Mouse (Mus musculus) MEL (cell line): Measurements from ENCODE around the gene C1s2. TPM values are rescaled to one million over a fixed set of nuclear protein-coding genes. Genes with fewer than 3 reads are reported as not detected.

Source experiments
- DNase-seq: peaks from one replicate; pipeline ENCODE4 v3.0.0; 2011; ENCODE audit warnings: low read depth, low spot score
- H3K27ac ChIP-seq: 2 replicates; pipeline ENCODE4 v1.5.1; 2012; ENCODE audit warnings: low read depth, mild to moderate bottlenecking, control low read depth, low read length, moderate library complexity; ENCODE audit not compliant: control insufficient read depth
- H3K27me3 ChIP-seq, 2 experiments: fragments of 150-350 bp in 1 of 2; sonication (generic) in 1 of 2; 2 replicates each; pipeline ENCODE4 v1.6.1; 2012; ENCODE audit warnings: low read length in 2 of 2, mild to moderate bottlenecking in 2 of 2, improper control_type of control experiment in 1 of 2, moderate library complexity in 1 of 2; ENCODE audit not compliant: insufficient read depth in 2 of 2, control insufficient read depth in 1 of 2
- H3K36me3 ChIP-seq, 2 experiments: 2 replicates each; pipeline ENCODE4 v1.6.1; 2012 to 2014; ENCODE audit warnings: low read length in 2 of 2, improper control_type of control experiment in 1 of 2, inconsistent platforms in 1 of 2, mild to moderate bottlenecking in 1 of 2; ENCODE audit not compliant: insufficient read depth in 2 of 2, control insufficient read depth in 1 of 2
- H3K4me1 ChIP-seq, 2 experiments: fragments of 150-350 bp in 1 of 2; sonication (generic) in 1 of 2; 2 replicates each; pipeline ENCODE4 v1.6.1; 2012; ENCODE audit warnings: low read length in 2 of 2, improper control_type of control experiment in 1 of 2, mild to moderate bottlenecking in 1 of 2; ENCODE audit not compliant: insufficient read depth in 2 of 2, control insufficient read depth in 1 of 2
- H3K4me3 ChIP-seq, 2 experiments: fragments of 150-350 bp in 1 of 2; sonication (generic) in 1 of 2; 2 replicates each; pipeline ENCODE4 v1.5.1; 2012; ENCODE audit warnings: low read depth in 2 of 2, low read length in 2 of 2, mild to moderate bottlenecking in 2 of 2, moderate library complexity in 2 of 2, control low read depth in 1 of 2, improper control_type of control experiment in 1 of 2; ENCODE audit not compliant: control insufficient read depth in 1 of 2, insufficient read depth in 1 of 2
- H3K79me2 ChIP-seq: 2 replicates; pipeline ENCODE4 v1.6.1; 2012; ENCODE audit warnings: mild to moderate bottlenecking, low read length, moderate library complexity; ENCODE audit not compliant: control insufficient read depth, poor library complexity, insufficient read depth
- H3K9ac ChIP-seq: 2 replicates; pipeline ENCODE4 v1.6.1; 2012; ENCODE audit warnings: low read depth, mild to moderate bottlenecking, control low read depth, low read length, moderate library complexity; ENCODE audit not compliant: control insufficient read depth, poor library complexity, severe bottlenecking
- H3K9me3 ChIP-seq: fragments of 150-350 bp; sonication (generic); replicated peaks from 2 replicates; pipeline ENCODE4 v1.6.1; 2012; ENCODE audit warnings: mild to moderate bottlenecking, low read length, improper control_type of control experiment, moderate library complexity; ENCODE audit not compliant: insufficient read depth
- BHLHE40 ChIP-seq: IDR thresholded peaks from 2 replicates; pipeline ENCODE4 v1.6.1; 2012; ENCODE audit warnings: low read depth, mild to moderate bottlenecking, inconsistent platforms, low read length, improper control_type of control experiment, borderline replicate concordance
- CHD1 ChIP-seq: IDR thresholded peaks from 2 replicates; pipeline ENCODE4 v1.6.1; 2012; ENCODE audit warnings: low read depth, mild to moderate bottlenecking, inconsistent platforms, low read length, improper control_type of control experiment
- E2F4 ChIP-seq: IDR thresholded peaks from 2 replicates; pipeline ENCODE4 v1.6.1; 2011; ENCODE audit warnings: low read depth, low read length, improper control_type of control experiment, borderline replicate concordance
- EP300 ChIP-seq, 2 experiments: IDR thresholded peaks; 2 replicates each; pipeline ENCODE4 v1.6.1; 2011; ENCODE audit warnings: improper control_type of control experiment in 2 of 2, low read length in 2 of 2, low read depth in 1 of 2, mild to moderate bottlenecking in 1 of 2
- ETS1 ChIP-seq: IDR thresholded peaks from 2 replicates; pipeline ENCODE4 v1.6.1; 2012; ENCODE audit warnings: low read depth, mild to moderate bottlenecking, inconsistent platforms, low read length, improper control_type of control experiment, moderate library complexity
- GABPA ChIP-seq: IDR thresholded peaks from 2 replicates; pipeline ENCODE4 v1.6.1; 2012; ENCODE audit warnings: low read depth, mild to moderate bottlenecking, inconsistent platforms, low read length, improper control_type of control experiment, moderate library complexity
- GATA1 ChIP-seq: IDR thresholded peaks from 2 replicates; pipeline ENCODE4 v1.6.1; 2011; ENCODE audit warnings: low read depth, low read length, improper control_type of control experiment
- JUND ChIP-seq: IDR thresholded peaks from 2 replicates; pipeline ENCODE4 v1.6.1; 2011; ENCODE audit warnings: low read depth, mild to moderate bottlenecking, improper control_type of control experiment, low read length
- KAT2A ChIP-seq: conservative IDR thresholded peaks from 2 replicates; pipeline ENCODE4 v1.6.1; 2012; ENCODE audit warnings: low read depth, low read length, improper control_type of control experiment, inconsistent platforms
- MAX ChIP-seq: IDR thresholded peaks from 2 replicates; pipeline ENCODE4 v1.6.1; 2011; ENCODE audit warnings: low read length, improper control_type of control experiment
- MAZ ChIP-seq: IDR thresholded peaks from 2 replicates; pipeline ENCODE4 v1.6.1; 2012; ENCODE audit warnings: low read depth, mild to moderate bottlenecking, inconsistent platforms, low read length, improper control_type of control experiment
- MEF2A ChIP-seq: IDR thresholded peaks from 2 replicates; pipeline ENCODE4 v1.6.1; 2014; ENCODE audit warnings: low read depth, mild to moderate bottlenecking, inconsistent platforms, low read length, improper control_type of control experiment; ENCODE audit not compliant: poor library complexity, insufficient replicate concordance, severe bottlenecking; ENCODE audit errors: extremely low read depth
- MYB ChIP-seq: IDR thresholded peaks from 2 replicates; pipeline ENCODE4 v1.6.1; 2011; ENCODE audit warnings: mild to moderate bottlenecking, low read depth, low read length, improper control_type of control experiment
- MYC ChIP-seq: IDR thresholded peaks from 2 replicates; pipeline ENCODE4 v1.6.1; 2011; ENCODE audit warnings: low read depth, mild to moderate bottlenecking, low read length, improper control_type of control experiment, moderate library complexity
- POLR2A ChIP-seq, 2 experiments: IDR thresholded peaks; 2 replicates each; pipeline ENCODE4 v1.6.1; 2011 to 2012; ENCODE audit warnings: low read length in 2 of 2, mild to moderate bottlenecking in 2 of 2, control low read depth in 1 of 2, improper control_type of control experiment in 1 of 2, low read depth in 1 of 2, moderate library complexity in 1 of 2; ENCODE audit not compliant: control insufficient read depth in 1 of 2, insufficient read depth in 1 of 2, poor library complexity in 1 of 2
- POLR2AphosphoS2 ChIP-seq: IDR thresholded peaks from 2 replicates; pipeline ENCODE4 v1.6.1; 2011; ENCODE audit warnings: low read length, improper control_type of control experiment
- POLR2AphosphoS5 ChIP-seq: IDR thresholded peaks from 2 replicates; pipeline ENCODE4 v1.6.1; 2012; ENCODE audit warnings: low read depth, borderline replicate concordance, mild to moderate bottlenecking, inconsistent platforms, low read length, moderate library complexity, mixed read lengths
- RCOR1 ChIP-seq: IDR thresholded peaks from 2 replicates; pipeline ENCODE4 v1.6.1; 2012; ENCODE audit warnings: low read depth, mild to moderate bottlenecking, inconsistent platforms, low read length, improper control_type of control experiment
- SIN3A ChIP-seq: IDR thresholded peaks from 2 replicates; pipeline ENCODE4 v1.6.1; 2012; ENCODE audit warnings: low read length, improper control_type of control experiment, inconsistent platforms
- TAL1 ChIP-seq: IDR thresholded peaks from 2 replicates; pipeline ENCODE4 v1.6.1; 2012; ENCODE audit warnings: mild to moderate bottlenecking, inconsistent platforms, low read length, moderate library complexity, mixed read lengths
- TBP ChIP-seq: IDR thresholded peaks from 2 replicates; pipeline ENCODE4 v1.8.0; 2011; ENCODE audit warnings: low read depth, low read length, improper control_type of control experiment
- TCF12 ChIP-seq: IDR thresholded peaks from 2 replicates; pipeline ENCODE4 v1.6.1; 2014; ENCODE audit warnings: low read depth, mild to moderate bottlenecking, inconsistent platforms, low read length, improper control_type of control experiment, moderate library complexity
- UBTF ChIP-seq: IDR thresholded peaks from 2 replicates; pipeline ENCODE4 v1.6.1; 2012; ENCODE audit warnings: low read depth, mild to moderate bottlenecking, inconsistent platforms, low read length, improper control_type of control experiment, moderate library complexity, borderline replicate concordance; ENCODE audit not compliant: insufficient read depth
- USF1 ChIP-seq: IDR thresholded peaks from 2 replicates; pipeline ENCODE4 v1.6.1; 2014; ENCODE audit warnings: low read depth, mild to moderate bottlenecking, inconsistent platforms, low read length, improper control_type of control experiment, moderate library complexity
- USF2 ChIP-seq, 2 experiments: IDR thresholded peaks; 2 replicates each; pipeline ENCODE4 v1.6.1; 2011 to 2012; ENCODE audit warnings: improper control_type of control experiment in 2 of 2, low read length in 2 of 2, borderline replicate concordance in 1 of 2, inconsistent platforms in 1 of 2, low read depth in 1 of 2, mild to moderate bottlenecking in 1 of 2; ENCODE audit not compliant: insufficient read depth in 1 of 2
- ZC3H11A ChIP-seq: IDR thresholded peaks from 2 replicates; pipeline ENCODE4 v1.6.1; 2012; ENCODE audit warnings: low read depth, mild to moderate bottlenecking, inconsistent platforms, low read length, improper control_type of control experiment
- ZKSCAN1 ChIP-seq: IDR thresholded peaks from 2 replicates; pipeline ENCODE4 v1.6.1; 2012; ENCODE audit warnings: low read depth, mild to moderate bottlenecking, inconsistent platforms, low read length, improper control_type of control experiment, moderate library complexity
- ZMIZ1 ChIP-seq: IDR thresholded peaks from 2 replicates; pipeline ENCODE4 v1.6.1; 2012; ENCODE audit warnings: low read depth, mild to moderate bottlenecking, inconsistent platforms, low read length, improper control_type of control experiment, moderate library complexity
- polyA plus RNA-seq, 2 experiments: library from polyadenylated mRNA; stranded (reverse) in 1 of 2; unstranded in 1 of 2; fragments of >175 nt in 1 of 2; fragments of >200 nt in 1 of 2; gene quantifications; 2 replicates each; pipeline versions ENCODE4 v1.2.1 to v1.2.4; 2012; ENCODE audit warnings: low replicate concordance in 2 of 2, low read depth in 1 of 2; ENCODE audit not compliant: insufficient read length in 2 of 2, insufficient read depth in 1 of 2, missing spikeins in 1 of 2
- total RNA-seq: library from RNA; depleted of rRNA; stranded (reverse); fragments of 300-350 nt; gene quantifications from 2 replicates; pipeline ENCODE4 v1.2.3, GENCODE M21; 2012

Gene C1s2
- total and polyA plus RNA-seq, 3 experiments = 0.12 to 0.25 TPM; not detected in 1

DNA sequence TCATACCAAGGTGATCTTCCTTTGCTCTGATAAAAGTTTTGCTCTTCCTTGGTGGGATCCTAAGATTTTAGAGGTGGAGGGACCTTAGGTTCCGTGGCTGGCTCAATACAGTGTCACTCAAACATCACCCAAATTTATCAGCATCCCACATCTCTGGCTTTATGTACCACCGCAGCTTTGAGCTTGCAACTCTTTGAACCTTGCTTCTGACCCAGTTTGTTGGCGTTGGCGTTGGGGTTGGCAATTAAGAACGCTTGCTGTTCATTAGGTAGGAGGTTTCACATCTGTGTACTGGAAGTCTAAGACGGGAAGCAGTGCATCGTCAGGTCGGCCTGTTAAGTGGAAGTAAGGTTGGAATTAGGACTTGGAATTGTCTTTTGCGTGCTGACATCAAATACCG lies 29.1 kb upstream of the C1s2 start:
- DNase-seq = no peak
- H3K4me3 ChIP-seq = peak overlapping the region; percentile 30 to 99

DNA sequence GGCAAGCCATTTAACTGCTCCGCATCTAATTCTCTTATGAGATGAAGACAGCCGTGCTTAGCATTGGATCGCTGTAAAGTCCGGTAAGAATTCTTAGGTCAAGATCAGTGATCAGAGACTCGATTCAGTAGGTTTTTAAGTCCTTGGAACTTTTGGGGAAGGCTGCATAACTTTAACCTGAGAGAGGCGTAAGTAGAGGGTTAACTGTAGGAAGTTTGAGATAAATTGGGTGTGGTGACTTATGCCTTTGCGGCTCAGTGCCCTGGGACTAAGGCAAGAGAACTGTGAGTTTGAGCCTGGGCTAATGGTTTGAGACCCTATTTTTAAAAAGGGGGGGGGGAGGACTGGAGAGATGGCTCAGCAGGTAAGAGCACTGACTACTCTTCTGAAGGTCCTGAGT lies 28.4 kb upstream of the C1s2 start:
- Histone ChIP-seq H3K4me3 (peak overlapping the region; percentile 99), H3K79me2 (peaks cover 54% of the 10 kb centered on the region), H3K9ac (peak overlapping the region; percentile 97), H3K27me3 (no peaks in the 10 kb centered on the region), H3K27ac (peak overlapping the region; percentile 90), H3K4me1 (peaks cover 9 to 22% of the 10 kb centered on the region in 2 experiments), H3K9me3 (no peaks in the 10 kb centered on the region), H3K36me3 (peaks cover 1 to 34% of the 10 kb centered on the region in 2 experiments; a peak in 3 of 4 replicates)
- DNase-seq = peak; percentile 76
- TF ChIP-seq UBTF (no peak), MEF2A (no peak), JUND (no peak), TBP (no peak), KAT2A (no peak), TAL1 (no peak), USF2 (IDR thresholded peaks at IDR 0.05; ENCODE audit: borderline replicate concordance in 1 of 2, insufficient read depth in 1 of 2, low read depth in 1 of 2, low read length in 2 of 2) (no peak), TCF12 (0 out of 2 replicates have a peak, but pooled peaks have one; percentile 23), MYB (no peak), E2F4 (no peak), ZKSCAN1 (no peak), SIN3A (peak; percentile 52), MAX (no peak), ZMIZ1 (no peak), MAZ (no peak), CHD1 (no peak), BHLHE40 (no peak), MYC (no peak), ETS1 (peak; percentile 56), POLR2AphosphoS2 (no peak), GATA1 (peak; percentile 76), POLR2A (IDR thresholded peaks at IDR 0.05; ENCODE audit: control insufficient read depth in 1 of 2, insufficient read depth in 1 of 2, low read depth in 1 of 2, low read length in 2 of 2, poor library complexity in 1 of 2) (0 out of 4 replicates have a peak, but pooled peaks of 1 of the 2 experiments have one; percentile 8), ZC3H11A (no peak), EP300 (IDR thresholded peaks at IDR 0.05; ENCODE audit: low read depth in 1 of 2, low read length in 2 of 2) (peak; percentile 45 to 48; a peak in 1 of 4 replicates), POLR2AphosphoS5 (no peak), GABPA (no peak), USF1 (no peak)

More for the DNA sequence above, 29.1 kb upstream of the C1s2 start:
- Histone ChIP-seq H3K79me2 (peaks cover 59% of the 10 kb centered on the region), H3K9me3 (no peaks in the 10 kb centered on the region), H3K36me3 (peaks cover 1 to 37% of the 10 kb centered on the region in 2 experiments; a peak in 3 of 4 replicates), H3K27me3 (no peaks in the 10 kb centered on the region), H3K9ac (peak overlapping the region; percentile 40)
- TF ChIP-seq GATA1 = peak; percentile 48
- TF ChIP-seq RCOR1 = no peak
- TF ChIP-seq, all 39 proteins: peak for 1
- peaks cover 9 to 24% of the 10 kb centered on the region in 2 experiments for H3K4me1 ChIP-seq
- peak overlapping the region; percentile 25 for H3K27ac ChIP-seq
